Mouse (Mus musculus): ENCODE measurements around the gene Ube2cbp.
A peak's percentile ranks its signal among the peaks of the same experiment; 100 is the strongest.

Gene Ube2cbp

DNA sequence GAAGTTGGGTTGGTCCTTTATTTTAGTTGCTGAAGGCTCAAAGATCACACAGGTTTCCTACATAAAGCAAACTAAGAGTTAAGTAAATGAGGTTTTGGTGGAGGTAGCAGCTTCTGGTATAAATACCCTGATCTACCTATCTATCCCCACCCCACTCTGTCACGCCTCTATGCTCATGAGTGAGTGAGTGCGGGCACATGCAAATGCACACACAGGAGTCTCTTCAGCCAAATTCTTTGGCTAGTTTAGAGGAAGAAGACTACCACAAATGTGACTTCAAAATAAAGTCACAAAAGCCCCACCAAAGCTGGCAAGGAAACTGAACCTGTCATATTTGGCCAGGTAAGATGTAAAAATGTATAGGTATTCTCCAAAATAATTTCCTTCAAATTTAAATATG, 149.1 kb downstream of the Ube2cbp start:
- DNase-seq, result no peak

DNA sequence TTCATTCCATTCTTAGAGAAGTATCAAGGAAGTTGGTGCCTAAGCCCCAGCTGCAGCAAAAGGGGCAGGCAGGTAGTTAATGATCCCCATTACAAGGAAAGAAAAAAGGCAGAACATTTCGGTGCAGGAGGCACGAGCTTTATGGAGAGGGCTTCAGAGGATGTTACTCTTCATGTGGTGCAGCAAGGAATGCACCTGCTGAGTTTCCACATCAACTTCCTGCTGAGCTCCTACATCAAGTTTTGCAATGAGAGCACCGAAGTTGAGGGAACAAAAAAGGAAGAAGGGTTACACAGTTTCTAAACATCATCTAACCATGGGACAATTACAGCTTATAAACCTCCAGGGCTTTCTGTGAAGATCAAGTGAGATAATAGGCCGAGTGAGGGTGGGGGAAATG, 156.1 kb downstream of the Ube2cbp start:
- DNase-seq, result no peak

DNA sequence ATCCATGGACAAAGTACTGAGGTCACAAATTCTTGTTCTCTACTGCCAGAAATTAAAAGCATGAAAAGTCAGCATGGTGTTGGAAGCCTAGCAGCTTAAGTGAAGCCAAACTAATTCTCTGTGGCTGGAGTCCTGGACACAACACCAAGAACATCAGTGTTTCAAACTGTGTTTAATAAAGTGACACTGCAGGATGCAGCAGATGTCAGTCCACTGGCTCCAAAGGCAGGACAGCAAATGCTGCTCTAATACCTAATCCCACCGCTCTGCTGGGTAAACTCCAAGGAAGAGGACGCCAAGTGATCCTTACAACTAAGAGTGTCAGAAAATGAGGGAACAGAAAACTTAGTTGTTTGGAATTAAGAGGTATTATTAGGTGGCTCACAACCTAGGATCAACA, 158.2 kb downstream of the Ube2cbp start:
- no peak for DNase-seq

DNA sequence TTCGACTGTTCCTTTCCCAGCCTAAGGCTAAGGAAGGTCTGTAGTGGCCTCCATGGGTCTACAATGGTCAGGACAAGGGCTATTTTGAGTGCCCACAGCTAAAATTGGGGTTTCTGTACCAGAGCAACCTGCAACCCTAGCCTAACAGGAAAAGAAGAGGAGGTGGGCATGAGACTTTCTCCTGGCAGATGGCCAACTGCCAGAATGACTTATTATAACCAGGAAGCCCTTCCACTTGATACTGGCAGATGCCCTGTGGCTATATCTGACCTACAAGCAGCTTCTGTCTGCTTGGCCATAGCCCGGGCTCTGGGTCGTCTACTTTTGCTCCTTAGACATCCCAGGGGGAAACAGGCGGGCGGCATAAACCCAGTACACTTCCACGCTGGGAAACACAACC, 163.3 kb downstream of the Ube2cbp start:
- DNase-seq, result no peak

DNA sequence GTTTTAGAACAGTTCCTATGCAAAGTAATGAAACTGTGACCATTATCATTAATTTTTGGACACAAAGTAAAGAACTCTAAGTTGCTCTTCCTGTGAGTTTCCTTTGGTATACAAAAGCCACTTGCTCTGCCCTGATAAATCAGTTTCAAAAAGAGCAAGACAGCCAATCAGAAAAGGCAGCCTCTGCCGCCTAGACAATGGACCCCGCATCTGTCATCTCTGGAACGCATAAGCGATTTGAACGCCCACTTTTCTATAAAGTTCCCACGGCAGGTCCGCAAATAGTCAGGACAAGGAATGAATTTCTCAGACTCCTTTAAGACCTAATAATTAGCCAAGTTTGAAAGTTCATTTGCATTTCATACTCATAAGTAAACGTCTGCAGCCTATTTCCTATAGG, 166.2 kb downstream of the Ube2cbp start:
- no peak for DNase-seq

DNA sequence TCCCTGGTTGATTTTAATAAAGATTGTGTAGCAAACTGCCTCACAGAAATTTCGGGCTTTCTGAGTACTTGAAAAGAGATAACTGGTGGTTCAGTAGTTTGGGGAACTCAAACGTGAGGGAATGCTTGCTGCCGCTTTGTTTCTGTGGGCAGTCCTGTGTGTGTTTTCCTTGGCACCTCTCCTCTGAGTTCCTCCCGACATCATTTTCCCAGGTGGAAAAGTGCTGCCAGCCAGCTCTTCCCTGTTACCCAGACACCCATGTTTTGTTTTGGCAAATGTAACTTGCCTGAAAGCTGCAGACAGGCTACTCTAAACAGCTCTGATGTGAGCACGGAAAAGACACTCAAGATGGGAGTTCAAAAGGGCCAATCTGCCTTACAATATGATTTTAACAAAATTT, 166.6 kb downstream of the Ube2cbp start:
- DNase-seq, result peak in 1 of 2 experiments; percentile 5

DNA sequence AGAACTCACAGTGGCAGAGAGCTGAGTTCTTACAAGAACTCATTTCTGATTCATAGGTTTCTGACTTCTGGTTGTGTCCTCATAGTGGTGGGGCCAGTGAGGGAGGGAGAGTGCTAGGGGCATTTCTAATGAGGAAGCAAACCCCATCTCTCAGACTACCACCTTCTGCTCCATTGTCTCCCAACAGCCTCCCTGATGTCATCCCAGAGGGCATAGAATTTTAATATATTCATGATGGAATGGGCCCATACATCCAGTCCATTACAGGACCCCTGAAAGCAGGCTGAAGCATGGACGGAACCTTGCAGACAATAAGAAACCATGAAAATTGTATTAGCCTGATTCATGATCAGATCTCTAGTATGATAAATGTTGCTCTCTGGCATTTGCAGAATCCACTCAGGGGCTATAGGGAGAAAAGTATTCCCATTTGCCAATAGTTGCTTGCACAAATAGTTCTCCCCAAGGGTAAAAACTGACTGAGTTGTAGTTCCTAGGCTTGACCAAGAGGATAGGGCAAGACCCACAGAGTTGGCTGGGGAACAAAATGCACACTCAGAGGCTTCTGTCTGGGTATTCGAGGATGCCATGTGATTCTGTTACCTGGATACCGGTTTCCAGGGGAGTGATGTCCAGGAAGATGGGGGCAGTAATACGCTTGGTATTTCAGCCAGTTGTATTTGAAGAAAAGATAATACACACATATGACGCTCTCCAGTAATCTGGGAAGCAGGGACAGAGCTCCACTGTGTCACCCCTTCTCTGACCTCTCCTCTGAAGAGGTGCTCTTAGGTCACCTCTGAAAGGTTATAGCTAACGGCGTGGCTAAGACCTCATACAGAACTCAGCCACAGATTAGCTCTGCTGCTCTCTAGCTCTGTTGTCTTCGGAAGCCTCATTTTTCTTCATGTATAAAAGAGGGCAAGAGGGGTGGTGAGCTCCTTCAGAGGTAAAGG, 167.8 kb downstream of the Ube2cbp start:
- DNase-seq, result no peak

DNA sequence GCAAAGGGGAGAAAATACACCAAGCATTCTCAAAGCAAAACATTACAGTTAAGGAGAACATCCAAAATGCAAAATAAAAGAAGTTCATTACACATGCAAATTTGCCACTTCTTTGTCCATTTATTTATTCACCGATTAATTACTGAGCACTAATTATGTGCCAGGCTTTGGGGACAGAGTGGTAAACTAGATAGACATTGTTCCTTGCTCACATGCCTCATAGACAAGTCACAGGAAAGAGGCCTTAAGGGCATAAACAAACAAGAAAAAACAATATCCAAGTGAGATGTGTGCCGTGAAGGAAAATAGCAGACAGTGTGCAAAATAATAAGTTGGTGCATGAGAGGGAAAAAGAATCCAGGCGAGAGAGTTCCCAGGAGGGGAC, 177.2 kb downstream of the Ube2cbp start:
- no peak for DNase-seq

DNA sequence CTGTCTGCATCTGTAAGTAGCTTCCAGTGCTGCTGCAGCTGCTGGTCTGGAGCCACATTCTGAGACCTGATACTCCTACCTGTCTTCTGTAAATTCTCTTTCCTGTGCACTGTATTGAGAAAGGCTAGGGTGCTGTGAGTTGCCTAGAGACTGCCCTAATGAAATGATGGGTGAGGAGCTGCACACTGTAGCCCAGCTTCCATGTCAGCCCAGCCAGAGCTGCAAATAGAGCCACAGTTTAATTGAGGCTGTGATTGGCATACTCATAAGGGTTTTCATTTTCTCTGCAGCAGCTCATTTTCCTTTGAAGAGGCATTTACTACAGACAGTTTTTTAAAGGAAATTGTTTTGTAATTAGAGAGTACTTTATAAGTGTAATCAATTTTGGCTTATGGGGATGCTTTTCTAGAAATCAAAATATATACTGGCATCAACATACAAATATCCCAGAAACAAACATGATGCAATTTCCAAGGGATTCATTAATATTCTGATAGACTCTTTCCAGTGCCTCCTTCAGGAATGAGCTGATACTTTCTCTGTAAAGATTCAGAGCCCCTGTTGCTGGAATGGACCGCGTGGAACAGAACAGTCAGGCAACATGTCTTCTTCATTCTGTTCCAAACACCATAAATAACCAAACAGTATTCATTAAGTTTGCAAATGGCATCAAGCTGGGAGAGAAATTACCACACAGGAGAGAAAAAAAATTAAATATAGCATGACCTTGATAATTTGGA, 177.8 kb downstream of the Ube2cbp start:
- no peak for DNase-seq

DNA sequence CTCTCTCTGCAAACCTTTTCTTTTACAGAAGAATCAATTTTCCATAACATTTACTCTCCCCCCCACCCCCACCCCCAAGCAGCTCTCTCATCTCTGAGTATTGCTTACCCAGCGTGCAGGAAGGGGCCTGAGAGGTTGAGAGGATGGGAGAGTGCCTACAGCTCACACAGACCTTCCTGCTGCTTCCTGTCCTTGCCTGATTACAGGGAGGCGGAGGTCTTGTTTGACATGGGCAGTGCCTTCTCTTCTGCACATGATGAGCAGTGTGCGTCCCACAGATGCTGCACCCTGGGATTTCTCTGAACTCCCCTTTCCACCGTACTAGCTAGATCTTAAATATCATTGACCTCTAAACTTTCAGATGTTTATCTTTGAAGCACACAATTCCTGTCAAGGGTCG, 182.2 kb downstream of the Ube2cbp start:
- DNase-seq, result no peak

DNA sequence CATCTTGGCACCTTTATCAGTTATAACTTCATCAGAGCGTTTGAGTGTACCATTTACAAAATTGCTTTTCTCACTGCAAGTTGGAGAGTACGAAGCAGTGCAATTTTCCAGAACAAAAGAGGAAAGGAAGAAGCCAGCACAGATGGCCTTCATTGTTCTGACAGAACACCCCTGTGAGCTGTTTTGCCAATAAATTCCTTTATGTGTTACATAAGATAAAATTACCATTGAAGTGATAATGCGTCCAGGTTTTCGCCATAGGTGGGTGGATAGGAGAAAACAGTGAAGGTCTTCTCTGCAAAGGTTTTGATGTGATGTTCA, 183.6 kb downstream of the Ube2cbp start:
- DNase-seq, result no peak

DNA sequence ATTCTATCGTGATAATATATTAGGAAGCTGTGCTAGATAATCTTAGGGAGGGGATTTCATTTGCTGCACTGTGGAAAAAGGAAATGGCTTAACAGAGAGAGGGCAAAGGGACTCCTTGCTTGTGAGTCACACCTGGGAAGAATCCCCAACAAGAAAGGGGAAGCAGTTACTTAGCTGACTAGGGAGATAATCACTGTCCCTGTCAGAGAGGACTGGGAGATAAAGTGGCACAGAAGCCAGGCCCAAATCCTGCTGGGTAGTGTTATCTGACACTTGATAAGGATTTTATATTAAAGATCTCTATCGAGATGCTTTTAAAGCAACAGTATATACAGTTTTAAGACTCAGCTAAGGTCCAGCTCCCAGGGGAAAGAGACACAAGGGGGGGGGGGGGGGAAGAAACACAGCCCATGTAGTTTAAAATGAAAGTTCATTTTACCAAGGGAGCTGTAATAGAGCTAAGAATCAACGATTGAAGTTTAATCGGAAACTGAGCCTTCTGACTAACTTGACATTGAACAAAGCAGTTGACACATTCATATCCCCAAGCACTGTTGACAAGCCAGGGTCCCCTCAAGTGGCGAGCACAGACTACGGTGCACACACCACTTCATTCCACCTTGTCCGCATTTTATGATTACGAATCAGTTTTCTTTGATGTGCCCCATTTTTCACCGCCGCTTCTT, 184.1 kb downstream of the Ube2cbp start:
- DNase-seq, result no peak

DNA sequence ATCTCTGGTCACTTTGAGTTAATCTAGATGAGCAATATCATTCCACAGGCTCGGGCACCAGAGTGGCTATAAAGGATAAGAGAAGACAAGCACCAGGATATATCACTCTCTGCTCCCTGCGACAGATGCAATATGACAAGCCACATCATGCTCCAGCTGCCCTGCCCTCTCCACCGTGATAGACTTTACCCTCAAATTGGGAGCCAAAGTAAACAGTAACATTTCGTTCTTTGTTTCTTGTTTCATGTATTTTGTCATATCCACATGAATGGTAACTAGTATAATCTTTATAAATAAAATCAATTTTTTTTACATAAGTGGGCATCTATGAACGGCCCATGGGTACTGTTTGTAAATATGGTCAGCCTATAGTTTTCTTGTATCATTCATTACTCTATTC, 195.2 kb downstream of the Ube2cbp start:
- DNase-seq, result no peak

DNA sequence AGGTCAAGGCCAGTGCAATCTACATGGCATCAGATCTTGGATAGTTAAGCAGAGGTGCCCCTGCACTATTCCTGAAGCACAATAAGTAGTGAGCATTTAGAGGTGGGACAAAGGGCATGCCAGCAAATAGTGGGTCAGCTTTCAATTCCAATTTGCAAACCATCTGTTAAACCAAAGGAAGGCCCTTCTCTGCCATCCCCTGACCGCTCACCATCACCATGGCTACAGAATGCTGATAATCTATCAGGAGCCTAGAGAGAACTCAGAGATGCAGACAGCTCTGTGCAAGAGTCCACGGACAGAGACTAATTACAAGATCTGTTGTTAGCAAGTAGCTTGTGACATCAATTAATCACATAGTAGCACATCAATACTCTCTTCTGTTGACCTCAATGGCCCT, 198.1 kb downstream of the Ube2cbp start:
- no peak for DNase-seq

Measured in kidney, postnatal 4 days (tissue).